Mouse (Mus musculus) heart, adult 11 months (tissue): ENCODE results near the gene Pakap.

Experiments
- DNase-seq: peaks from one replicate; pipeline ENCODE4 v3.0.0; 2022

Gene Pakap

GRCm38 (mm10) chr4:57927464-57928205 is 359.7 kb downstream of the Pakap start:
- DNase-seq: no peak

GRCm38 (mm10) chr4:57930559-57931170 is 362.7 kb downstream of the Pakap start:
- DNase-seq: peak; percentile 92

- DNase-seq: no peak
These were observed 366.2 kb downstream of the Pakap start for GRCm38 (mm10) chr4:57934181-57934580.

- DNase-seq: no peak
These were observed 369.3 kb downstream of the Pakap start for GRCm38 (mm10) chr4:57937292-57937691.

GRCm38 (mm10) chr4:57940631-57941030 is 372.7 kb downstream of the Pakap start:
- peak; percentile 66 for DNase-seq

DNA sequence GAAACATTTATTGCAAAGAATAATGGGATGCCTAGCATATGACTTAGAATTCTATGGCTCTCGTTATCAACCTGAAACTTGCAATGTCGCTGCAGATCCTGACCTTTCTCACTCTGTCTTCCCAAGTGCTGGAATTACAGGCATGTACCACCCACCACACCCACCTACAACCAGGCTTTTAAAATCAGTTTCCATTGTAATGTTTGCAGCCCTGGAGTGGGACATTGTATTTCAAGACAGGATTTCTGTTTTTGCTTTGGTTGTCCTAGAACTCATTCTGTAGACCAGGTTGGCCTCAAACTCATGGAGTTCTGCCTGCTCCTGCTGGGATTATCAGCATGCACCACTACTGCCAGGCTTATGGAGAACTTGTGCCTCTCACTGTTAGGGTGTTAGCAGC is 374.9 kb downstream of the Pakap start:
- peak; percentile 40 for DNase-seq
